Mouse (Mus musculus) thymus, adult 2 months (tissue): ENCODE measurements around the gene Ankrd44. TPM values are rescaled to one million over a fixed set of nuclear protein-coding genes. Genes with fewer than 3 reads are reported as not detected.

ENCODE experiments used
- DNase-seq: peaks from one replicate; pipeline ENCODE4 v3.0.0; 2021
- H3K27ac ChIP-seq: fragments of 200-500 bp; 2 replicates; pipeline ENCODE4 v1.5.1; 2012; ENCODE audit warnings: low read length, control low read depth; ENCODE audit not compliant: control insufficient read depth, insufficient read depth
- H3K27me3 ChIP-seq: fragments of 200-500 bp; 2 replicates; pipeline ENCODE4 v1.6.1; 2012; ENCODE audit warnings: mild to moderate bottlenecking, low read length, moderate library complexity, mixed read lengths; ENCODE audit not compliant: control insufficient read depth, insufficient read depth
- H3K36me3 ChIP-seq: fragments of 200-500 bp; 2 replicates; pipeline ENCODE4 v1.6.1; 2012; ENCODE audit warnings: mild to moderate bottlenecking, low read length, moderate library complexity; ENCODE audit not compliant: control insufficient read depth, insufficient read depth
- H3K4me1 ChIP-seq: fragments of 200-500 bp; replicated peaks from 2 replicates; pipeline ENCODE4 v1.6.1; 2012; ENCODE audit warnings: low read length; ENCODE audit not compliant: control insufficient read depth, insufficient read depth
- H3K4me3 ChIP-seq: fragments of 200-500 bp; 2 replicates; pipeline ENCODE4 v1.5.1; 2012; ENCODE audit warnings: mild to moderate bottlenecking, low read length, control low read depth, moderate library complexity; ENCODE audit not compliant: control insufficient read depth, insufficient read depth
- CTCF ChIP-seq: fragments of 200-500 bp; IDR thresholded peaks from 2 replicates; pipeline ENCODE4 v1.5.1; 2012; ENCODE audit warnings: mild to moderate bottlenecking, control low read depth, low read length, moderate library complexity, borderline replicate concordance; ENCODE audit not compliant: control insufficient read depth, poor library complexity, insufficient read depth; ENCODE audit errors: extremely low read depth
- POLR2A ChIP-seq: fragments of 200-500 bp; IDR thresholded peaks from 2 replicates; pipeline ENCODE4 v1.6.1; 2012; ENCODE audit warnings: mild to moderate bottlenecking, low read length, control low read depth, moderate library complexity; ENCODE audit not compliant: control insufficient read depth, poor library complexity, insufficient read depth; ENCODE audit errors: extremely low read depth
- WGBS: fragments of 180-500 bp; shearing (Covaris S2); methylation state at CpG from one replicate; pipeline ENCODE4 v1.1.7; 2018; 5-methylcytosine and 5-hydroxymethylcytosine counted together
- polyA plus RNA-seq: library from polyadenylated mRNA; depleted of rRNA; stranded (reverse); fragments of >200 nt; gene quantifications from 2 replicates; pipeline ENCODE4 v1.2.3, GENCODE M21; 2012

Ankrd44 gene
- polyA plus RNA-seq, 1 experiment = 92.9 TPM

DNA sequence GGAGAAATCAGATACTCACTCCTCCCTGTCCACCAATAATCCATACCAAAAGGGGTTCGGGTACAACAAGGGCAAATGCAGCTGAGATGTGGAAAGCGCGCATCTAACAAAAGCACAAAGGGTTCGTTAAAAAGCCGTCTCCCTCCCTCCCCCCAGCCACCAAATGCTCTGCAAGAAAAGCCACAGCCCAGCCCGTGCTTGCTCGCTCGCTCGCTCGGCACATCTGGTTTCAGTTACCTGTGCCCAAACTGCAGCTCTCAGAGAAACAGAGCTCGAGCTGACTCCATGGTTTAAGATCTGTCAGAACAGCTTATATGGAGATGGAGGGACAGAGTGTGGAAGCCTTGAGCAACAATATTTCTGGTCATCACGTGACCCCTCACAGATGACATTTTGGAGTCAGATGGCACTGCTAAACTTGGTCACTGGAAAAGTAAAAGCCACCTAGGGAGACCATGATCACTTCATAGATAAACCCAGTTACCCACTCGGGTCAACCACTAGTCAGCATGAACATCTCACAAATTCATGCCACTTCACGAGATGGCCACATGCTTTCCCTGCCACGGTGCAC is 19.0 kb downstream of the Ankrd44 start:
- TF ChIP-seq POLR2A = 0 out of 2 replicates have a peak, but pooled peaks have one; percentile 47
- no peak for TF ChIP-seq CTCF
- H3K4me1 ChIP-seq = peaks cover 52% of the 10 kb centered on the region
- peak overlapping the region; percentile 96 for H3K27ac ChIP-seq
- WGBS = 5% methylated on average over 15 of the region's 15 CpGs
- DNase-seq = peak; percentile 76
- H3K27me3 ChIP-seq = no peaks in the 10 kb centered on the region
- peak overlapping the region; percentile 32 for H3K4me3 ChIP-seq
- 0 out of 2 replicates have a peak, but pooled peaks cover 3% of the 10 kb centered on the region for H3K36me3 ChIP-seq

DNA sequence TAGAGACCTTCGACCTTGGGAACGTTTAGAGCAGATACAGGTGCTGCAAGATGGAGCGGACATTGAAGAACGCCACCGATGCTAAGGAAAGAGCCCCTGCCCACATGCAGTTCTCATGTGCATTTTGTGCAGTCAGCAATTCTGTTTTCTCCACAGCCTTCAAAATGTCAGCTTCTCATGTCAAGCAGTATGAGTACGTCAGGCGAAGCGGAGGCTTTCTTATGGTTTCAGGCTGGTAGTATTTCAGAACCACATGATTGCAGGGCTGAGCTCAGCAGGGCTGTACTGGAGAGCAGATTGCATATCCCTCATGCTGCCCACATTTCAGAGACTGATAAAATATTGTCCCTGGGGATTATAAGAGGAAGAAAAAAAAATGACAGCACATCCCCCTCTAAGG is 19.9 kb downstream of the Ankrd44 start:
- Histone ChIP-seq H3K4me1 (peaks cover 53% of the 10 kb centered on the region), H3K27ac (peak overlapping the region; percentile 96), H3K27me3 (no peaks in the 10 kb centered on the region), H3K36me3 (0 out of 2 replicates have a peak, but pooled peaks cover 3% of the 10 kb centered on the region), H3K4me3 (peak overlapping the region; percentile 9; the same call in 1 of the 2 replicates)
- TF ChIP-seq CTCF (no peak), POLR2A (no peak)
- whole genome bisulfite sequencing = 52% methylated on average over 8 of the region's 8 CpGs
- DNase-seq = no peak

DNA sequence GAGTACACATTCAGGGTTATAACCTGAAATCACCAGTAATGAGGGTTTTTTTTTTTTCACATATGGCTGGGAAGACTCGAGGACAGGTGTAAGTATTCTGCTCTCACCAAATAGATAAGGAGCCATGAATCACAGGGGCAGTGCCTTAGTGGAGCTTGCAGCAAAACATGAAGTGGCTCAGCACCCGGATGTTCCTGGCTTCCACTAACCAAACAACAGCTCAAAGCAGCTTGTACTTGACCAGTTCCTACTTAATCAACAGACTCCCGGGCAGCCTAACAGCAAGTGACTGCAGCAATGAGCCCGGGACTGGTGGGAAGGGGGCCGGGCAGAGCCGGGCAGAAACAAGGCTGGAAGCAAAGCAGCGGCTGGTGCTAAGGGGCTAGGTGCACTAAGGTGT is 20.6 kb downstream of the Ankrd44 start:
- no peak overlapping the region for H3K4me3 ChIP-seq
- TF ChIP-seq POLR2A (no peak), CTCF (no peak)
- 0 out of 2 replicates have a peak overlapping the region, but pooled peaks have one; percentile 24 for H3K27ac ChIP-seq
- H3K27me3 ChIP-seq = no peaks in the 10 kb centered on the region
- no peak for DNase-seq
- peaks cover 54% of the 10 kb centered on the region for H3K4me1 ChIP-seq
- H3K36me3 ChIP-seq = 0 out of 2 replicates have a peak, but pooled peaks cover 3% of the 10 kb centered on the region
- 53% methylated on average over 7 of the region's 7 CpGs for WGBS

DNA sequence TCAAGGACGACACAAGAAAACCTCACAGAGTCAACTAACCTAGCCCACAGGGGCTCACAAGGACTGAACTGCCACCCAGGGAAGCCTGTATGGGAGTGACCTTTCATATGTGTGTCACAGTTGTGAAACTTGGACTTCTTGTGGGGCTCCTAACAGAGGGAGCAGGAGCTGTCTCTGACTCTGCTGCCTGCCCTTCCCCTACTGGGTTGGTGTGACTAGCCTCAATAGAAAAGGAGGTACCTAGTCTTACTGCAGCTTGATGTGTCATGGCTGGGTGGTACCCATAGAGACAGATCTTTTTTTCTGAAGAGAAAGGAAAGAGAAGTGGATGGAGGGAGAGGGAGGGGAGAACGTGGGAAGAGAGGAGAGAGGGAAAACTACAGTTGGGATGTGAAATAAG is 22.0 kb downstream of the Ankrd44 start:
- H3K27ac ChIP-seq = no peak overlapping the region
- 0 out of 2 replicates have a peak, but pooled peaks cover 3% of the 10 kb centered on the region for H3K36me3 ChIP-seq
- H3K27me3 ChIP-seq = no peaks in the 10 kb centered on the region
- WGBS = 84% methylated on average over 2 of the region's 2 CpGs
- no peak for DNase-seq
- H3K4me1 ChIP-seq = peaks cover 49% of the 10 kb centered on the region
- TF ChIP-seq POLR2A (no peak), CTCF (no peak)
- H3K4me3 ChIP-seq = no peak overlapping the region

DNA sequence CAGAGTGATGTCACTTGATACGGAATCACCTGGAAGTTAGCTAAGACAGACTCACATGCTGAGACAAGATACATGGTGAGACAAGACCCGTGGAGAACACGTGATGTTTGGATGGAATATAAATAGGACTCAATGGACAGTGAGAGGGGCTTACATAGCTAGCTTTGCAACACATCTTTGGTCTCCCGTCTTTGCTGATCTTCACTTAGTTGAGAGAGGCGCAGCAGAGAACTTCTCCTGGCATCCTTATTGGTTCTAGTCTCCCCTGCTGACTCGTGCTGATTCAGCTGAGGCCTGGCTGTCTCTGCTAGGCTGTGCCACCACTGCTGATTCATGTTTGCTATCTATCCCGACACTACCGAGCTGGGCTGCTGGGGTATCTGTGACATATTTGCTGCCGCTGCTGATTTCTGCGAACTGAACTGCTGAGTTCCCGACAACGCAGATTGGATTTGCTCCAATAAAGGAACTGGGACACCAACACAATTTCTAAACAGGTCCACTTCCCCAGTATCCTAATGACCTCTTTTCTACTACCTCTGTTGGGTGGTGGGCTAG is 23.4 kb downstream of the Ankrd44 start:
- 96% methylated on average over 12 of the region's 12 CpGs for WGBS
- no peak overlapping the region for H3K27ac ChIP-seq
- H3K36me3 ChIP-seq = 0 out of 2 replicates have a peak, but pooled peaks cover 3% of the 10 kb centered on the region
- no peak for DNase-seq
- no peak overlapping the region for H3K4me3 ChIP-seq
- H3K4me1 ChIP-seq = peaks cover 46% of the 10 kb centered on the region
- no peak for TF ChIP-seq CTCF
- no peak for TF ChIP-seq POLR2A
- no peaks in the 10 kb centered on the region for H3K27me3 ChIP-seq

DNA sequence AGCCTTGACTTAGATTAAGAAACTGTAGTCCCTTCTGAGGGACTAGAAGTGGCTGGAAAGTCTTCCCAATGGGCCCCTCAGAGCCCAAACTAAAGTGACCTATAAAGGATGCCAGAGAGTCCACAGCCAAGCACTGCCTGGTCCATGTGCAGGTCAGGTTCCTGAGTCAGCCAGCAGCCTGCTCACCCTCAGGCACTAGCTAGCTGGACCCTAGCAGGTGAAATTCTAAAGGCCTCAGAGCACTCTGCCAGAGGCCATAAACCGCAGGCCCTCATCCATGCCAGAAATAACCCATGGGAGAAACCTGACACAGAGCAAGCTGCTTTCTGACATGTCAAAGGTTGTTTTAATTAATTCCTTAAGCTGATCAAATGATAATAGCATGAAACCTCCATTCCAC is 25.1 kb downstream of the Ankrd44 start:
- TF ChIP-seq CTCF (no peak), POLR2A (no peak)
- H3K27me3 ChIP-seq = no peaks in the 10 kb centered on the region
- H3K27ac ChIP-seq = no peak overlapping the region
- WGBS = 93% methylated on average over 1 of the region's 1 CpGs
- no peak overlapping the region for H3K4me3 ChIP-seq
- H3K4me1 ChIP-seq = peaks cover 42% of the 10 kb centered on the region
- no peak for DNase-seq
- 0 out of 2 replicates have a peak, but pooled peaks cover 3% of the 10 kb centered on the region for H3K36me3 ChIP-seq

DNA sequence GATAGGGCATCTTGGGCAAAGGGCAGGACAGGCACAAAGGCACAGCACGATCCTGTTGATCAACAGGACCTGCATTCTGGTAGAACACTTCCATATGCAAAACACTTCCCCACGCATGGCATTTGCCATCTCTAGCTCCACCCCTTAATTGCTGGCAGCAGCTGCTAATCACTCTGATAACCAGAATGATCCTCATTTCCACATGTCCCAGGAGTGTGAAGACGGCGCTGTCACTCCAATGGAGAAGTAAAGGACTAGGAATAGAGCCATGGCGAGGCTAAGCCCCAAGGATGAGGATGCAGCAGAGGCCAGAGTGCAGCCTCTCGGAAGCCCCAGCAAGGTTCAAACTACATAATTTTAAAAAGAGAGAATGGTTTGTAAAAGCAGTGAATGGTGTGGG is 26.9 kb downstream of the Ankrd44 start:
- no peak for DNase-seq
- 95% methylated on average over 6 of the region's 6 CpGs for WGBS
- 0 out of 2 replicates have a peak, but pooled peaks cover 3% of the 10 kb centered on the region for H3K36me3 ChIP-seq
- no peak overlapping the region for H3K4me3 ChIP-seq
- H3K27ac ChIP-seq = no peak overlapping the region
- no peaks in the 10 kb centered on the region for H3K27me3 ChIP-seq
- H3K4me1 ChIP-seq = peaks cover 34% of the 10 kb centered on the region
- no peak for TF ChIP-seq CTCF
- no peak for TF ChIP-seq POLR2A
